Mouse (Mus musculus) hindbrain, embryonic 14.5 days (tissue): ENCODE results near the gene Wdr18. TPM values are rescaled to one million over a fixed set of nuclear protein-coding genes. Genes with fewer than 3 reads are reported as not detected.
"Not testable (repeated sequence)": the region's sequence is repeated elsewhere in the genome, so short reads cannot be mapped to it uniquely, and the experiment has no call there.

Source experiments
- ATAC-seq: fragments of 200-750 bp; cut with Nextera tagmentation; 2 replicates; pipeline ENCODE4 v1.8.0; 2017; ENCODE audit warnings: moderate number of reproducible peaks, mild to moderate bottlenecking, moderate TSS enrichment, moderate library complexity; ENCODE audit not compliant: low FRiP score
- DNase-seq: peaks from one replicate; pipeline ENCODE4 v3.0.0-alpha.2; 2015; ENCODE audit warnings: low spot score
- H3K27ac ChIP-seq: fragments of 300-500 bp; sonication (generic); 2 replicates; pipeline ENCODE4 v1.5.1; 2014; ENCODE audit warnings: mild to moderate bottlenecking, moderate library complexity
- H3K27me3 ChIP-seq: fragments of 300-500 bp; sonication (generic); 2 replicates; pipeline ENCODE4 v1.6.1; 2014; ENCODE audit warnings: mild to moderate bottlenecking, low read length, mixed read lengths; ENCODE audit not compliant: control insufficient read depth, insufficient read depth
- H3K36me3 ChIP-seq: fragments of 300-500 bp; sonication (generic); replicated peaks from 2 replicates; pipeline ENCODE4 v1.6.1; 2014; ENCODE audit not compliant: control insufficient read depth, insufficient read depth
- H3K4me1 ChIP-seq: fragments of 300-500 bp; sonication (generic); replicated peaks from 2 replicates; pipeline ENCODE4 v1.6.1; 2014; ENCODE audit warnings: antibody characterized with exemption, low read length, mixed read lengths; ENCODE audit not compliant: control insufficient read depth, insufficient read depth
- H3K4me2 ChIP-seq: fragments of 300-500 bp; sonication (generic); replicated peaks from 2 replicates; pipeline ENCODE4 v1.6.1; 2014; ENCODE audit warnings: mild to moderate bottlenecking, moderate library complexity
- H3K4me3 ChIP-seq: fragments of 300-500 bp; sonication (generic); replicated peaks from 2 replicates; pipeline ENCODE4 v1.5.1; 2014; ENCODE audit warnings: mild to moderate bottlenecking, low read length
- H3K9ac ChIP-seq: fragments of 300-500 bp; sonication (generic); 2 replicates; pipeline ENCODE4 v1.6.1; 2014
- H3K9me3 ChIP-seq: fragments of 300-500 bp; sonication (generic); 2 replicates; pipeline ENCODE4 v1.6.1; 2016; ENCODE audit warnings: low read length; ENCODE audit not compliant: control insufficient read depth
- WGBS: fragments of 180-500 bp; shearing (Covaris S2); extraction: QIAGEN DNeasy Blood & Tissue Kit; methylation state at CpG from one replicate; pipeline ENCODE4 v1.1.7; 2014; 5-methylcytosine and 5-hydroxymethylcytosine counted together
- polyA plus RNA-seq: library from polyadenylated mRNA; unstranded; fragments of >200 nt; fragmentation: Nextera tagmentation; extraction: Ambion mirVana; gene quantifications from 2 replicates; pipeline ENCODE4 v1.2.1, GENCODE M21; 2014

Wdr18 gene
- polyA plus RNA-seq, 1 experiment from 2014 or later: 91.8 TPM

DNA sequence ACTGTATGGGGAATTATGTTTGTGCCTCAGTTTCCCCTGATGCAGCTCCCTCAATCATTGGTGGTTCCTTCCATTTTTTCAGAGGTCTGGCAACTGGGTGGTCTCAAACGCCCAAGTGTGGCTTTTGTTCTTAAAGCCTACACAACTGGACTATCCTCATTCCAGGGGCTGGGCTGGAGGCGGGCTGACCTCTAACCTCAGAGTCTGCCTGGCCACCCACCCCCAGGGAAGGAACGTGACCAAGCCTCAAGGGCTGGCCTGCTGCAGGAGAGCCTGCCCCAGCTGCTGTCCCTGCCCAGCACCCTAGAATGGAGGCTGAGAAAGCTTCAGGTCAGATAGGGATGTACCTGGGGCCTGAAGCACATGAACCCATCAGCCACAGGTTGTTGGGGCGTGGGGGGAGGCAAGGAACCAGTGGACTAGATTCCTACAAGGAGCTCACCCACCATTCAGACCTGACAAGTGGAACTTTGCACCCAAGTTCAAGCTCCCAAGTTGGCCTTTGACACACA lies 3.3 kb upstream of the Wdr18 start:
- H3K9me3 ChIP-seq: no peaks in the 10 kb centered on the region
- no peak overlapping the region for H3K4me3 ChIP-seq
- no peak for ATAC-seq
- no peak for DNase-seq
- 21% methylated on average over 4 of the region's 4 CpGs for WGBS
- 0 out of 2 replicates have a peak overlapping the region, but pooled peaks have one; percentile 7 for H3K9ac ChIP-seq
- no peaks in the 10 kb centered on the region for H3K27me3 ChIP-seq
- no peak overlapping the region for H3K4me2 ChIP-seq
- no peak overlapping the region for H3K27ac ChIP-seq
- H3K4me1 ChIP-seq: peaks cover 10% of the 10 kb centered on the region
- H3K36me3 ChIP-seq: peaks cover 22% of the 10 kb centered on the region

DNA sequence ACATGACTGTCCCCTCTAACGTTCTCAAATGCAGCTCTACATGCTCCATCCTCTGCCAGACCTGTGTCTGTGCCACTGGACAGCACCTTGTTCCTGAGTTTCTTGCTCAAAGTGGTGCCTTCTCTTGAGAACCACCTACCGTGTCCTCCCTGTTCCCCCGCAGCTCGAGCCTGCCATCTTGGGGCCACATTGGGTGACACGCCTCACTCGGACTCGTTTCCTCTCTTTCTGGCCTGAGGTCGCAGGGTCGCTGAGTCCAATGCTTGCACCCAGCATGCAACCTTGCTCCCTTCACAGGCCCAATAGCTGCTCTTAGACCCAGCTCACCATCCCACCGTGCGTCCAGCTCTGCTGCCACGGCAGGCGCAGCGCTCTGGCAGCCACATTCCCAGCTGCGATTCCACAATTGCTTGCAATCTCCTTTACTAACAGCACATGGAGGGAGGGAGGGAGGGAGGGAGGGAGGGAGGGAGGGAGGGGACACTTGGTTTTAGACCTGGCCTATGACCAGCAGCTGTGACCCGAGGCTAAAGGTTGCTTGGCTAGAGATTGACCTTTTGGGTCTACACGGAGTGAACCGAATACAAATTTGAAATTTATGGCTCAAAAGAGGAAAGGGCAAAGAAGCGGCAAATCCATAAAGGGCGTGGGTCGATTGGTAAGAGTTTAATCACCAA lies 1.7 kb upstream of the Wdr18 start:
- H3K27ac ChIP-seq: no peak overlapping the region
- H3K27me3 ChIP-seq: no peaks in the 10 kb centered on the region
- H3K9ac ChIP-seq: no peak overlapping the region
- no peak overlapping the region for H3K4me2 ChIP-seq
- peaks cover 26% of the 10 kb centered on the region for H3K36me3 ChIP-seq
- 10% methylated on average over 21 of the region's 21 CpGs for WGBS
- ATAC-seq (no peak), DNase-seq (peak; percentile 61)
- H3K4me3 ChIP-seq: no peak overlapping the region
- no peaks in the 10 kb centered on the region for H3K9me3 ChIP-seq
- H3K4me1 ChIP-seq: peaks cover 10% of the 10 kb centered on the region

DNA sequence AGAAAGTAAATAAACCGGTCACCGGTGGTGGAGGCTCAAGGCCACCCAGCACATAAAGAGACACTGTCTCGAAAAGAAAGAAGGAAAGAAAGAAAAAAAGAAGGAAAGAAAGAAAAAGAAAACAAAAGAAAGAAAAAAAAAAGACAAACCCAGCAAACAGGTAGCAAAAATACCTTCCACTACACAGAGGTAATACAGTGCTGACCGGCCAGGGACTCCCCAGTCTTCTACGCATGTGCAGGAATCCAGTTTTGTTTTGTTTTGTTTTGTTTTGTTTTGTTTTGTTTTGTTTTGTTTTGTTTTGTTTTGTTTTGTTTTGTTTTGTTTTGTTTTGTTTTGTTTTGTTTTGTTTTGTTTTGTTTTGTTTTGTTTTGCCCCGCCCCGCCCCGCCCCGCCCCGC lies 540 bp upstream of the Wdr18 start:
- H3K27me3 ChIP-seq, H3K27ac ChIP-seq, DNase-seq, H3K9ac ChIP-seq, ATAC-seq, H3K9me3 ChIP-seq, H3K4me3 ChIP-seq, H3K4me1 ChIP-seq: not testable (repeated sequence)
- 0 out of 2 replicates have a peak overlapping the region, but pooled peaks have one; percentile 88 for H3K4me2 ChIP-seq
- 34% methylated on average over 10 of the region's 10 CpGs for WGBS
- H3K36me3 ChIP-seq: peaks cover 31% of the 10 kb centered on the region

DNA sequence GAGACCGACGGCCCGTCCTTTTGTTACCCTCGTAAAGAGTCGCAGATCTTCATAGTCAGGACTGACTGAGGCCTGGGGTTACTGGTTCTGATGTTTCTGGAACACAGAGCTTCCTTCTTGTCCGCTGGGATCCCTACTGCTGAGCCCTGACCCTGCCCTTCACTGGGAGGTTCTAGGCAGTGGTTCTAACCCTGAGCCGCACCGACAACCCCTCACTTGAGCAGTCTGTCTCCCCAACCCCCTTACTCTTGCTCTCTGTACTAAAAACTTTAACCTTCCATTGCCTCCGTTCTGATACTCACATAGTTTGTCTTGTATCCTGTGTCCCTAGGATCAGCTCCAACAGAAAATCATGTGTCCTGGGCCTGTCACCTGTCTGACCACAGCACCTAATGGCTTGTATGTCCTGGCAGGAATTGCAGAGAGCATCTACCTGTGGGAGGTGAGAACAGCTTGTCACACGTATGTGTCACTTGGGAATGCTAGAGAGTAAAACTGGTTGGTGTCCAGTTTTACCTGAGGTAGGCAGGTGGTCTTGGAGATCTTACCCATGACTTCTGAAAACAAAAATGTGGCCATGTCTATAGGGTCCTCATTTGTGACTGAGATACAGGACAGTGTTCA lies 831 bp downstream of the Wdr18 start:
- H3K9ac ChIP-seq: peak overlapping the region; percentile 83
- ATAC-seq (no peak), DNase-seq (no peak)
- WGBS: 22% methylated on average over 10 of the region's 10 CpGs
- no peak overlapping the region for H3K27ac ChIP-seq
- H3K27me3 ChIP-seq: no peaks in the 10 kb centered on the region
- H3K36me3 ChIP-seq: peaks cover 45% of the 10 kb centered on the region
- H3K9me3 ChIP-seq: no peaks in the 10 kb centered on the region
- H3K4me3 ChIP-seq: peak overlapping the region; percentile 96
- H3K4me2 ChIP-seq: peak overlapping the region; percentile 88
- peaks cover 10% of the 10 kb centered on the region for H3K4me1 ChIP-seq

DNA sequence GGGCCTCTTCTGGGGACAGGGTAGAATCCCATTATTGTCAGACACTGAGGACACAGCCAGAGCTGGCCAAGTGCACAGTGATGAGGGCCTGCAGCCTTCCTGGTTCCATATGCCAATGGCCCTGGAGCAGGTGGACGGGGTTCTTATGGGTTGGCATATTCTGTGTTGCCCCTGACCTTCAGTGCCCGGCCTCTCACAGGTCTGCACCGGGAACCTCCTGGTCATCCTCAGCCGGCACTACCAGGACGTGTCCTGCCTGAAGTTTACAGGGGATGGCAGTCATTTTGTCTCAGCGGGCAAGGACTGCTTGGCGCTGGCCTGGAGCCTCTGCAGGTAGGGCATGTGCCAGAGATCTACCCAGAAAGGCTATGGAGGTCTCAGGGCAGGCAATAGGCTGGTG lies 4.8 kb downstream of the Wdr18 start:
- WGBS: 95% methylated on average over 7 of the region's 7 CpGs

DNA sequence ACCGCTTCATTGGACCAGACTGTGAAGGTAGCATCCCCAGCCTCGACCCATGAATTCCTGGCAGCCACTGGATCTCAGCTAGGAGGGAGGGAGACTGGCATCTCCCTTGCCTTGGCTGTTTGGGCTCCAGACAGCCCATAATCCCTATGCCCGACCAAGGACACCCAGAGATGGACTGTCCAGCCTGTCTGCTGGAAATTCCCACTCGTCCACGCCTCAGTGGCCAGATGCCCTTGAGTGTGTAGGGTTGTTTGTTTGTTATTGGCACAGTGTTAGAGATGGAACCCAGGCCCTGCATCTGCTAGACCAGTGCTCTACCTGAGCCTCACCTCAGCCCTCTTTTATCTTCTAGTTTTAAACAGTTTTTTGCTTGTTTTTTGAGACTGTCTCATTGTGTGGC lies 5.4 kb downstream of the Wdr18 start:
- Histone ChIP-seq H3K4me2 (no peak overlapping the region), H3K27me3 (peaks cover 11% of the 10 kb centered on the region), H3K4me3 (no peak overlapping the region), H3K27ac (no peak overlapping the region), H3K9ac (no peak overlapping the region), H3K4me1 (peaks cover 10% of the 10 kb centered on the region), H3K36me3 (peaks cover 68% of the 10 kb centered on the region), H3K9me3 (no peaks in the 10 kb centered on the region)
- 96% methylated on average over 5 of the region's 5 CpGs for WGBS
- no peak for DNase-seq
- no peak for ATAC-seq

More for the DNA sequence above, 4.8 kb downstream of the Wdr18 start:
- no peak for ATAC-seq
- Histone ChIP-seq H3K4me3 (no peak overlapping the region), H3K36me3 (peaks cover 68% of the 10 kb centered on the region), H3K9ac (no peak overlapping the region), H3K27me3 (peaks cover 7% of the 10 kb centered on the region), H3K4me2 (no peak overlapping the region), H3K4me1 (peaks cover 10% of the 10 kb centered on the region), H3K9me3 (no peaks in the 10 kb centered on the region), H3K27ac (no peak overlapping the region)
- no peak for DNase-seq

DNA sequence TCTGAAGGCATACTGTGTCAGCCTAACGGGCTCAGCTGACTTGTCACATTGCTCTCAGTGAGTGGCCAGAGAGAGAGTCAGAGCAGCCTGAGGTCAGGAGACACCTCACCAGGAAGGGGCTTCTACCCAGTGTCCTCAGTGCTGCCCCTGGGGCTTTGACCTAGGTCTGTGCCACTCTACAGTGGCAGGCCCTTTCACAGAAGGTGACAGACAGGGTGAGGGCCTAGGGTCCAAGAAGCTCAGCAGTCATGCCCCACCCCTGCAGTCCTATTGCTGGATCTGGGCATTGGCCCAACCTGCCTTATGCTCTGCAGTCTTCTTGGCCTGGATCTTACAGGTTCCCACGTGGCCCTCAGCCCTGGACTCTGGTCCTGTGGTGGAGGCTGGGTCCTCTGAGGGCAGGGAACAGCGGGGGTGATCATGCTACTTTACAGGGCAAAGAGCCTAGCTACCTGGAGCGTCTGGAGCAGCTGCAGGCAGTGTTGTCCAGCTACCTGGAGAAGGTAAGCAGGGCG lies 7.0 kb downstream of the Wdr18 start:
- no peak overlapping the region for H3K4me3 ChIP-seq
- no peaks in the 10 kb centered on the region for H3K9me3 ChIP-seq
- H3K4me2 ChIP-seq: no peak overlapping the region
- H3K36me3 ChIP-seq: peaks cover 61% of the 10 kb centered on the region
- H3K4me1 ChIP-seq: peaks cover 6% of the 10 kb centered on the region; the same call in 1 of the 2 replicates
- no peak for DNase-seq
- WGBS: 85% methylated on average over 5 of the region's 5 CpGs
- H3K9ac ChIP-seq: no peak overlapping the region
- no peak overlapping the region for H3K27ac ChIP-seq
- ATAC-seq: no peak
- H3K27me3 ChIP-seq: peaks cover 27% of the 10 kb centered on the region

DNA sequence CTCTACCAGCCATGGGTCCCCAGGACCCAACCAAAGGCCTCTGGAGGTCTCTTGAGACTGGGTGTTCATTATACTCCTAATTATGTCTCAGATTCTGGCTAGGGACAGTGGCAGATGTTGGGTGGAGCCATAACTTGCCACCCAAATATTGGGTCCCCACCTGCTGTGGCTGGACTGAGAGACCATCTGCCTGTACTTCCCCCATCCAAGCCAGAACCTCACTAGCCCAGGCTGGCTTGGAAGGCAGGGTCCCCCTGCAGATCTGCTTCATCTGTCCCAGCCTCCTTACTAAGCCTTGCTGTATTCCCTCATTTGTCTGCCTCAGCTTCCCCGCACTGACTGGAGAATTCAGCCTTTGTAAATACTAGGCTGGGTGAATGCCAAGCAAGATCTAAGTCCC lies 8.2 kb downstream of the Wdr18 start:
- Histone ChIP-seq H3K4me1 (peaks cover 6% of the 10 kb centered on the region; the same call in 1 of the 2 replicates), H3K4me3 (no peak overlapping the region), H3K9ac (no peak overlapping the region), H3K9me3 (no peaks in the 10 kb centered on the region), H3K4me2 (no peak overlapping the region), H3K27ac (no peak overlapping the region), H3K36me3 (peaks cover 49% of the 10 kb centered on the region), H3K27me3 (peaks cover 39% of the 10 kb centered on the region)
- DNase-seq: no peak
- 91% methylated on average over 1 of the region's 1 CpGs for WGBS
- ATAC-seq: no peak

DNA sequence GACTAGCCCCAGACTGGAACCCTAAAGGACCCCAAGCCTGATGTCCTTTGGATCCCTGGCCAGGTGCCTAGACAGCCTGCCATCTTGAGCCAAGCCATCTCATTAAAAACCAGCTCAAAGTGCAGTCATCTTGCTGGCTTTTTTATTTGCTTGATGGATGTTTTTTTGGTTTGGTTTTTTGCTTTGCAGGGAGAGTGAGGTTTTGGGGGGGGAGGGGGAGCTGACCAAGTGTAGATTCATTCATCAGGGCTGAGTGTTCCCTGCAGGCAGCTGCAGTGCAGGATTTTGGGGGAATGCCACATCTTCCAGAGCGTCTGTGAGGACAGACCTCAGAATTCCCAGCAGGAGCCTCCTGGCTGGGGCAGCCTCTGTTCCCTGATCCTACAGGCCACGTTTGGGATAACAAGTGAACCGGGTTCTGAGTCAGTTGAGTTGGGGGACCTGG lies 9.2 kb downstream of the Wdr18 start:
- no peak overlapping the region for H3K4me3 ChIP-seq
- H3K4me1 ChIP-seq: peaks cover 6% of the 10 kb centered on the region; the same call in 1 of the 2 replicates
- WGBS: 19% methylated on average over 3 of the region's 3 CpGs
- H3K27ac ChIP-seq: no peak overlapping the region
- H3K9me3 ChIP-seq: no peaks in the 10 kb centered on the region
- H3K4me2 ChIP-seq: no peak overlapping the region
- H3K9ac ChIP-seq: no peak overlapping the region
- peaks cover 43% of the 10 kb centered on the region for H3K36me3 ChIP-seq
- no peak for ATAC-seq
- H3K27me3 ChIP-seq: peaks cover 41% of the 10 kb centered on the region
- no peak for DNase-seq
